Mouse (Mus musculus): ENCODE data around the gene Kdr. TPM values are rescaled to one million over a fixed set of nuclear protein-coding genes. Genes with fewer than 3 reads are reported as not detected.

The Kdr gene
- total and polyA plus RNA-seq, 2 experiments from 2014 or later, result 12.9 to 20.1 TPM

- Histone ChIP-seq H3K9ac (replicated peaks; ENCODE audit: low read length) (no peak overlapping the region), H3K4me1 (ENCODE audit: insufficient read depth, low read length) (no peaks in the 10 kb centered on the region), H3K27ac (no peak overlapping the region), H3K36me3 (ENCODE audit: insufficient read depth, low read length) (no peaks in the 10 kb centered on the region), H3K9me3 (ENCODE audit: low read length) (no peaks in the 10 kb centered on the region), H3K4me2 (ENCODE audit: low read depth, low read length) (no peak overlapping the region), H3K4me3 (ENCODE audit: low read length) (no peak overlapping the region), H3K27me3 (ENCODE audit: insufficient read depth, low read length) (no peaks in the 10 kb centered on the region)
- TF ChIP-seq CTCF (IDR thresholded peaks at IDR 0.05; ENCODE audit: low read depth), result no peak
- WGBS, result 87% methylated on average over 19 of the region's 19 CpGs
- no peak for ATAC-seq
- DNase-seq (ENCODE audit: low spot score), result no peak
Observed at GRCm38 (mm10) chr5:75961741-75962469, 16.4 kb downstream of the Kdr start.

GRCm38 (mm10) chr5:75959809-75960208 is 18.4 kb downstream of the Kdr start:
- Histone ChIP-seq H3K27ac (no peak overlapping the region), H3K9ac (replicated peaks; ENCODE audit: low read length) (no peak overlapping the region), H3K4me1 (ENCODE audit: insufficient read depth, low read length) (no peaks in the 10 kb centered on the region), H3K4me2 (ENCODE audit: low read depth, low read length) (no peak overlapping the region), H3K27me3 (ENCODE audit: insufficient read depth, low read length) (no peaks in the 10 kb centered on the region), H3K9me3 (ENCODE audit: low read length) (no peaks in the 10 kb centered on the region), H3K4me3 (ENCODE audit: low read length) (no peak overlapping the region), H3K36me3 (ENCODE audit: insufficient read depth, low read length) (no peaks in the 10 kb centered on the region)
- no peak for DNase-seq (ENCODE audit: low spot score)
- 82% methylated on average over 3 of the region's 3 CpGs for WGBS
- TF ChIP-seq CTCF (IDR thresholded peaks at IDR 0.05; ENCODE audit: low read depth), result no peak
- ATAC-seq, result no peak

GRCm38 (mm10) chr5:75956526-75956925 is 21.7 kb downstream of the Kdr start:
- Histone ChIP-seq H3K27ac (no peak overlapping the region), H3K36me3 (ENCODE audit: insufficient read depth, low read length) (no peaks in the 10 kb centered on the region), H3K4me3 (ENCODE audit: low read length) (no peak overlapping the region), H3K4me2 (ENCODE audit: low read depth, low read length) (no peak overlapping the region), H3K9me3 (ENCODE audit: low read length) (no peaks in the 10 kb centered on the region), H3K9ac (replicated peaks; ENCODE audit: low read length) (no peak overlapping the region), H3K27me3 (ENCODE audit: insufficient read depth, low read length) (no peaks in the 10 kb centered on the region), H3K4me1 (ENCODE audit: insufficient read depth, low read length) (no peaks in the 10 kb centered on the region)
- DNase-seq (ENCODE audit: low spot score) (no peak), ATAC-seq (no peak)
- 87% methylated on average over 3 of the region's 3 CpGs for WGBS
- no peak for TF ChIP-seq CTCF (IDR thresholded peaks at IDR 0.05; ENCODE audit: low read depth)

GRCm38 (mm10) chr5:75955876-75956275 is 22.4 kb downstream of the Kdr start:
- no peaks in the 10 kb centered on the region for H3K27me3 ChIP-seq (ENCODE audit: insufficient read depth, low read length)
- H3K9me3 ChIP-seq (ENCODE audit: low read length), result no peaks in the 10 kb centered on the region
- 91% methylated on average over 9 of the region's 9 CpGs for WGBS
- H3K36me3 ChIP-seq (ENCODE audit: insufficient read depth, low read length), result no peaks in the 10 kb centered on the region
- H3K4me1 ChIP-seq (ENCODE audit: insufficient read depth, low read length), result no peaks in the 10 kb centered on the region
- H3K27ac ChIP-seq, result no peak overlapping the region
- no peak for ATAC-seq
- no peak for DNase-seq (ENCODE audit: low spot score)
- no peak overlapping the region for H3K9ac ChIP-seq (replicated peaks; ENCODE audit: low read length)
- TF ChIP-seq CTCF (IDR thresholded peaks at IDR 0.05; ENCODE audit: low read depth), result no peak
- H3K4me3 ChIP-seq (ENCODE audit: low read length), result no peak overlapping the region
- no peak overlapping the region for H3K4me2 ChIP-seq (ENCODE audit: low read depth, low read length)

- Histone ChIP-seq H3K27me3 (ENCODE audit: insufficient read depth, low read length) (no peaks in the 10 kb centered on the region), H3K4me3 (ENCODE audit: low read length) (no peak overlapping the region), H3K27ac (no peak overlapping the region), H3K9me3 (ENCODE audit: low read length) (no peaks in the 10 kb centered on the region), H3K4me1 (ENCODE audit: insufficient read depth, low read length) (no peaks in the 10 kb centered on the region), H3K4me2 (ENCODE audit: low read depth, low read length) (no peak overlapping the region), H3K9ac (replicated peaks; ENCODE audit: low read length) (no peak overlapping the region), H3K36me3 (ENCODE audit: insufficient read depth, low read length) (no peaks in the 10 kb centered on the region)
- DNase-seq (ENCODE audit: low spot score) (peak; percentile 62), ATAC-seq (peak; percentile 70; the same call in 1 of the 2 replicates)
- WGBS, result 72% methylated on average over 3 of the region's 3 CpGs
- TF ChIP-seq CTCF (IDR thresholded peaks at IDR 0.05; ENCODE audit: low read depth), result no peak
Observed at GRCm38 (mm10) chr5:75954778-75955330, 23.4 kb downstream of the Kdr start.

- Histone ChIP-seq H3K27ac (no peak overlapping the region), H3K4me2 (ENCODE audit: low read depth, low read length) (no peak overlapping the region), H3K9me3 (ENCODE audit: low read length) (no peaks in the 10 kb centered on the region), H3K4me1 (ENCODE audit: insufficient read depth, low read length) (no peaks in the 10 kb centered on the region), H3K4me3 (ENCODE audit: low read length) (no peak overlapping the region), H3K9ac (replicated peaks; ENCODE audit: low read length) (no peak overlapping the region), H3K27me3 (ENCODE audit: insufficient read depth, low read length) (no peaks in the 10 kb centered on the region), H3K36me3 (ENCODE audit: insufficient read depth, low read length) (no peaks in the 10 kb centered on the region)
- WGBS, result 60% methylated on average over 3 of the region's 3 CpGs
- DNase-seq (ENCODE audit: low spot score) (peak; percentile 66), ATAC-seq (peak; percentile 59; the same call in 1 of the 2 replicates)
- no peak for TF ChIP-seq CTCF (IDR thresholded peaks at IDR 0.05; ENCODE audit: low read depth)
Observed at GRCm38 (mm10) chr5:75954218-75954617, 24.0 kb downstream of the Kdr start.
